Mouse (Mus musculus) midbrain, embryonic 16.5 days (tissue): ENCODE data around the gene Fam120b. TPM values are rescaled to one million over a fixed set of nuclear protein-coding genes. Genes with fewer than 3 reads are reported as not detected.

Experiments
- ATAC-seq: fragments of 200-750 bp; cut with Nextera tagmentation; 2 replicates; pipeline ENCODE4 v1.8.0; 2017; ENCODE audit warnings: moderate TSS enrichment
- H3K27ac ChIP-seq: fragments of 300-500 bp; sonication (generic); 2 replicates; pipeline ENCODE4 v1.5.1; 2014; ENCODE audit warnings: mild to moderate bottlenecking, low read length, mixed read lengths
- H3K27me3 ChIP-seq: fragments of 300-500 bp; sonication (generic); 2 replicates; pipeline ENCODE4 v1.6.1; 2014; ENCODE audit warnings: low read depth, low read length, mixed read lengths; ENCODE audit not compliant: control insufficient read depth, insufficient read depth
- H3K36me3 ChIP-seq: fragments of 300-500 bp; sonication (generic); 2 replicates; pipeline ENCODE4 v1.6.1; 2014; ENCODE audit warnings: mild to moderate bottlenecking, low read length, moderate library complexity, mixed read lengths; ENCODE audit not compliant: control insufficient read depth, insufficient read depth
- H3K4me1 ChIP-seq: fragments of 300-500 bp; sonication (generic); 2 replicates; pipeline ENCODE4 v1.6.1; 2014; ENCODE audit warnings: mild to moderate bottlenecking, low read length, mixed read lengths; ENCODE audit not compliant: control insufficient read depth, insufficient read depth
- H3K4me2 ChIP-seq: fragments of 300-500 bp; sonication (generic); 2 replicates; pipeline ENCODE4 v1.6.1; 2014; ENCODE audit warnings: mild to moderate bottlenecking, low read length, mixed read lengths
- H3K4me3 ChIP-seq: fragments of 300-500 bp; sonication (generic); 2 replicates; pipeline ENCODE4 v1.5.1; 2014; ENCODE audit warnings: low read depth, mild to moderate bottlenecking, low read length, moderate library complexity, mixed read lengths
- H3K9ac ChIP-seq: fragments of 300-500 bp; sonication (generic); 2 replicates; pipeline ENCODE4 v1.6.1; 2014; ENCODE audit warnings: low read depth, low read length, mixed read lengths
- H3K9me3 ChIP-seq: fragments of 300-500 bp; sonication (generic); replicated peaks from 2 replicates; pipeline ENCODE4 v1.6.1; 2014; ENCODE audit warnings: mild to moderate bottlenecking, low read length, mixed read lengths; ENCODE audit not compliant: control insufficient read depth, poor library complexity, severe bottlenecking
- WGBS: fragments of 180-500 bp; shearing (Covaris S2); extraction: QIAGEN DNeasy Blood & Tissue Kit; methylation state at CpG from one replicate; pipeline ENCODE4 v1.1.7; 2014; 5-methylcytosine and 5-hydroxymethylcytosine counted together
- polyA plus RNA-seq: library from polyadenylated mRNA; unstranded; fragments of >200 nt; fragmentation: Nextera tagmentation; extraction: Ambion mirVana; gene quantifications from 2 replicates; pipeline ENCODE4 v1.2.1, GENCODE M21; 2015

Fam120b gene
- polyA plus RNA-seq, 1 experiment from 2014 or later, result 50.0 TPM

DNA sequence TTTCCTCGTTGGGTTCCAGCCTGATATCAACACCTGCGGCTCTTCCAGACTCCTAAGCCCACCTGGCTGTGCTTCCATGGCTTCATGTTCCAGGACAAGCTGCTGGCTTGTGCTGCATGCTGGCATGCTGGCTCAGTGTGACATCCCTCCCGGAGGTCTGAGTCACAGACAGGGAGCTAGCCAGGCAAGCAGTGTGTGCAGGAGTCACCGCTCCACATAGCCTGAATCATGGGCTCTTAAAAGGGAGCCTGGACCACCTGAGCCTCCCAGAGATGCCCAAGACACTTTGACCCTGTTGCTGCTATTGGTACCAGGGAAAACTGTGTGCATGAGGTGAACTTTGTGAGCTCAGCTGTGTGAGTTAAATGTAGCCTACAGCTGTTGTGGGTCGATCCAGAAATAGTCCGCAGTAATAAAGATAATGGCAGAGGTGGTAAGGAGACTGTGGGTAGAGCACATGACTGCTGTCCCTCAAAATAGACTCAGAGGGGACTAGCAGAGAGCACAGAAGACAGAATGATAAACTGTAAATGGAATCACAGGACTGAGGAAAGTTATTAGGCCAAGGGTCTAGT lies 66.0 kb downstream of the Fam120b start:
- H3K4me3 ChIP-seq, result no peak overlapping the region
- WGBS, result 97% methylated on average over 6 of the region's 6 CpGs

DNA sequence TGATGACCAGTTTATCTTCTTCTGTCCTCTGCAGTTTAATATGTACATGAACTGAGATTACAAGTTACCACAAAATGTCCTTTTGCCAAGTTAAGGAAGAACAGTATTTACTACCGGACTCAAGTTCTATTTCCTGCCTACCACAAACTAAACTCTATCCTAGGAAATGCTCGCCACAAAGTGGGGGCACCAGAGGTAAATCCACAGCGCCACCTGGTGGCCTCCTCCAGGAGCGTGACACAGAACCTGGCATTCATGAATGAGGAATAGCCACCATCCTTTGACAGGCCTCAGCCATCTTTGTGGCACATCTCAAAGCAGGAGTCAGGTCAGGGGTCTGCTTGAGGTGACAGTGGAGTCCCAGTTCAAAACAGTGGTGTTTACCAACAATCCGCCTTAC lies 71.7 kb downstream of the Fam120b start:
- no peaks in the 10 kb centered on the region for H3K4me1 ChIP-seq
- H3K9ac ChIP-seq, result no peak overlapping the region
- no peak overlapping the region for H3K4me3 ChIP-seq
- no peak overlapping the region for H3K27ac ChIP-seq
- H3K9me3 ChIP-seq, result no peaks in the 10 kb centered on the region
- H3K27me3 ChIP-seq, result no peaks in the 10 kb centered on the region
- peak; percentile 73 for ATAC-seq
- H3K36me3 ChIP-seq, result peaks cover 14% of the 10 kb centered on the region; the same call in 1 of the 2 replicates
- 19% methylated on average over 5 of the region's 5 CpGs for WGBS
- H3K4me2 ChIP-seq, result no peak overlapping the region

More for the DNA sequence above, 66.0 kb downstream of the Fam120b start:
- Histone ChIP-seq H3K36me3 (no peaks in the 10 kb centered on the region), H3K27ac (no peak overlapping the region), H3K4me1 (no peaks in the 10 kb centered on the region), H3K9me3 (no peaks in the 10 kb centered on the region), H3K9ac (no peak overlapping the region), H3K4me2 (no peak overlapping the region), H3K27me3 (no peaks in the 10 kb centered on the region)
- ATAC-seq, result no peak

- peaks cover 54% of the 10 kb centered on the region for H3K36me3 ChIP-seq
- no peak overlapping the region for H3K4me3 ChIP-seq
- H3K27ac ChIP-seq, result no peak overlapping the region
- H3K9me3 ChIP-seq, result no peaks in the 10 kb centered on the region
- H3K4me2 ChIP-seq, result no peak overlapping the region
- ATAC-seq, result no peak
- H3K4me1 ChIP-seq, result no peaks in the 10 kb centered on the region
- no peaks in the 10 kb centered on the region for H3K27me3 ChIP-seq
- WGBS, result 94% methylated on average over 4 of the region's 4 CpGs
- no peak overlapping the region for H3K9ac ChIP-seq
These were observed 76.7 kb downstream of the Fam120b start for GRCm38 (mm10) chr17:15472671-15473070.

Other genes with a start within 250 kb of the Fam120b start
- gene Dll1, start 19.3 kb upstream of the Fam120b start, polyA plus RNA-seq, result 17.8 and 18.5 TPM in 2 replicates
- gene Psmb1, start 103.5 kb downstream of the Fam120b start, polyA plus RNA-seq, result 224 and 230 TPM in 2 replicates
- gene Tbp, start 103.7 kb downstream of the Fam120b start, polyA plus RNA-seq, result 59.5 and 63.2 TPM in 2 replicates
- 54.7 and 65.8 TPM in 2 replicates for gene Pdcd2, start 131.1 kb downstream of the Fam120b start, polyA plus RNA-seq
- 1.6 and 2.1 TPM in 2 replicates for gene Prdm9, start 168.2 kb downstream of the Fam120b start, polyA plus RNA-seq